Mouse (Mus musculus) forebrain, postnatal 0 days (tissue): ENCODE results near the gene Olfr849. TPM values are rescaled to one million over a fixed set of nuclear protein-coding genes. Genes with fewer than 3 reads are reported as not detected.

Experiments used
- ATAC-seq: fragments of 200-750 bp; cut with Nextera tagmentation; 2 replicates; pipeline ENCODE4 v1.8.0; 2017; ENCODE audit warnings: mild to moderate bottlenecking, moderate library complexity
- DNase-seq: peaks from one replicate; pipeline ENCODE4 v3.0.0-alpha.2; 2015
- H3K27ac ChIP-seq: fragments of 300-500 bp; sonication (generic); 2 replicates; pipeline ENCODE4 v1.5.1; 2014; ENCODE audit warnings: low read depth, mild to moderate bottlenecking, antibody characterized with exemption, low read length, moderate library complexity, mixed read lengths
- H3K27me3 ChIP-seq: fragments of 300-500 bp; sonication (generic); 2 replicates; pipeline ENCODE4 v1.6.1; 2014; ENCODE audit warnings: mild to moderate bottlenecking, low read length, mixed read lengths; ENCODE audit not compliant: insufficient read depth
- H3K36me3 ChIP-seq: fragments of 300-500 bp; sonication (generic); 2 replicates; pipeline ENCODE4 v1.6.1; 2014; ENCODE audit warnings: mild to moderate bottlenecking, moderate library complexity; ENCODE audit not compliant: insufficient read depth
- H3K4me1 ChIP-seq: fragments of 300-500 bp; sonication (generic); 2 replicates; pipeline ENCODE4 v1.6.1; 2014; ENCODE audit warnings: antibody characterized with exemption; ENCODE audit not compliant: insufficient read depth
- H3K4me2 ChIP-seq: fragments of 300-500 bp; sonication (generic); 2 replicates; pipeline ENCODE4 v1.6.1; 2014; ENCODE audit warnings: low read depth, mild to moderate bottlenecking, moderate library complexity
- H3K4me3 ChIP-seq: fragments of 300-500 bp; sonication (generic); 2 replicates; pipeline ENCODE4 v1.5.1; 2014; ENCODE audit warnings: low read depth, low read length, mixed read lengths
- H3K9ac ChIP-seq: fragments of 300-500 bp; sonication (generic); 2 replicates; pipeline ENCODE4 v1.6.1; 2014; ENCODE audit warnings: mild to moderate bottlenecking
- H3K9me3 ChIP-seq: fragments of 300-500 bp; sonication (generic); 2 replicates; pipeline ENCODE4 v1.6.1; 2016; ENCODE audit warnings: low read length
- CTCF ChIP-seq: sonication (generic); IDR thresholded peaks from 2 replicates; pipeline ENCODE4 v1.5.1; 2016; ENCODE audit warnings: antibody characterized with exemption, control low read depth, low read depth
- WGBS: fragments of 180-500 bp; shearing (Covaris S2); extraction: QIAGEN DNeasy Blood & Tissue Kit; methylation state at CpG from one replicate; pipeline ENCODE4 v1.1.7; 2014; 5-methylcytosine and 5-hydroxymethylcytosine counted together
- polyA plus RNA-seq: library from polyadenylated mRNA; unstranded; fragments of >200 nt; fragmentation: Nextera tagmentation; extraction: Ambion mirVana; gene quantifications from 2 replicates; pipeline ENCODE4 v1.2.1, GENCODE M21; 2015
- total RNA-seq: library from RNA; depleted of rRNA; stranded (reverse); fragments of >200 nt; gene quantifications from 2 replicates; pipeline ENCODE4 v1.2.3, GENCODE M21; 2014; rRNA removed

Gene Olfr849
- total RNA-seq (not detected in 2 replicates), polyA plus RNA-seq (not detected in 2 replicates)

GRCm38 (mm10) chr9:19439966-19440365 is at the start of gene Olfr849:
Olfr849 (plus strand) TSS chr9:19440266.
- Histone ChIP-seq H3K9ac (no peak within 1 kb of the TSS), H3K27me3 (no peaks in the 10 kb centered on the region), H3K4me1 (no peaks in the 10 kb centered on the region), H3K36me3 (no peaks in the 10 kb centered on the region), H3K9me3 (peaks cover 7% of the 10 kb centered on the region; the same call in 1 of the 2 replicates), H3K27ac (no peak within 1 kb of the TSS), H3K4me2 (no peak within 1 kb of the TSS), H3K4me3 (no peak within 1 kb of the TSS)
- 87% methylated on average over 2 of the region's 2 CpGs for WGBS
- no peak for TF ChIP-seq CTCF
- DNase-seq (no peak), ATAC-seq (no peak)

- Histone ChIP-seq H3K27me3 (no peaks in the 10 kb centered on the region), H3K27ac (no peak within 1 kb of the TSS), H3K9ac (no peak within 1 kb of the TSS), H3K4me1 (no peaks in the 10 kb centered on the region), H3K36me3 (no peaks in the 10 kb centered on the region), H3K4me2 (no peak within 1 kb of the TSS), H3K9me3 (peaks cover 7% of the 10 kb centered on the region; the same call in 1 of the 2 replicates), H3K4me3 (no peak within 1 kb of the TSS)
- no peak for TF ChIP-seq CTCF
- DNase-seq (no peak), ATAC-seq (no peak)
These were observed 38.1 kb downstream of the Olfr849 start, which contains the start of gene Olfr850 for GRCm38 (mm10) chr9:19478148-19478547. Olfr850 (minus strand) TSS chr9:19478248.

GRCm38 (mm10) chr9:19492995-19493394 is 52.9 kb downstream of the Olfr849 start, which contains the start of gene Olfr851:
Olfr851 (plus strand) TSS chr9:19493295.
- Histone ChIP-seq H3K27ac (no peak within 1 kb of the TSS), H3K4me2 (no peak within 1 kb of the TSS), H3K27me3 (no peaks in the 10 kb centered on the region), H3K9ac (no peak within 1 kb of the TSS), H3K36me3 (no peaks in the 10 kb centered on the region), H3K4me1 (no peaks in the 10 kb centered on the region), H3K4me3 (no peak within 1 kb of the TSS), H3K9me3 (no peaks in the 10 kb centered on the region)
- ATAC-seq (no peak), DNase-seq (no peak)
- no peak for TF ChIP-seq CTCF

Other genes starting within 250 kb of the Olfr849 start
- not detected in 2 replicates for gene Olfr843, start 188.3 kb upstream of the Olfr849 start, total RNA-seq
- gene Olfr843, start 188.3 kb upstream of the Olfr849 start, polyA plus RNA-seq, result not detected in 2 replicates
- not detected in 2 replicates for gene Olfr844, start 123.9 kb upstream of the Olfr849 start, total RNA-seq
- gene Olfr844, start 123.9 kb upstream of the Olfr849 start, polyA plus RNA-seq, result not detected in 2 replicates
- gene Olfr845, start 103.8 kb upstream of the Olfr849 start, total RNA-seq, result not detected in 2 replicates
- not detected in 2 replicates for gene Olfr845, start 103.8 kb upstream of the Olfr849 start, polyA plus RNA-seq
- gene Olfr846, start 76.3 kb upstream of the Olfr849 start, total RNA-seq, result not detected in 2 replicates
- gene Olfr846, start 76.3 kb upstream of the Olfr849 start, polyA plus RNA-seq, result not detected in 2 replicates
- gene Olfr847, start 61.6 kb upstream of the Olfr849 start, total RNA-seq, result not detected in 2 replicates
- not detected in 2 replicates for gene Olfr847, start 61.6 kb upstream of the Olfr849 start, polyA plus RNA-seq
- not detected in 2 replicates for gene Olfr850, start 38.0 kb downstream of the Olfr849 start, total RNA-seq
- gene Olfr850, start 38.0 kb downstream of the Olfr849 start, polyA plus RNA-seq, result not detected in 2 replicates
- not detected in 2 replicates for gene Olfr851, start 53.0 kb downstream of the Olfr849 start, total RNA-seq
- not detected in 2 replicates for gene Olfr851, start 53.0 kb downstream of the Olfr849 start, polyA plus RNA-seq
- gene Olfr853, start 100.8 kb downstream of the Olfr849 start, total RNA-seq, result not detected in 2 replicates
- gene Olfr853, start 100.8 kb downstream of the Olfr849 start, polyA plus RNA-seq, result not detected in 2 replicates
- gene Olfr854, start 127.1 kb downstream of the Olfr849 start, total RNA-seq, result not detected in 2 replicates
- not detected in 2 replicates for gene Olfr854, start 127.1 kb downstream of the Olfr849 start, polyA plus RNA-seq
- gene Olfr855, start 142.4 kb downstream of the Olfr849 start, total RNA-seq, result not detected in 2 replicates
- not detected in 2 replicates for gene Olfr855, start 142.4 kb downstream of the Olfr849 start, polyA plus RNA-seq
- gene Zfp317, start 181.8 kb downstream of the Olfr849 start, total RNA-seq, result 43.3 and 49.5 TPM in 2 replicates
- 19.9 and 23.9 TPM in 2 replicates for gene Zfp317, start 181.8 kb downstream of the Olfr849 start, polyA plus RNA-seq